Mouse (Mus musculus) neural tube, embryonic 10.5 days (tissue): ENCODE data around the gene Dync1i2.

Experiments
- DNase-seq: peaks from one replicate; pipeline ENCODE4 v3.0.0-alpha.2; 2017; ENCODE audit warnings: low spot score; ENCODE audit errors: extremely low spot score

Dync1i2 gene

DNA sequence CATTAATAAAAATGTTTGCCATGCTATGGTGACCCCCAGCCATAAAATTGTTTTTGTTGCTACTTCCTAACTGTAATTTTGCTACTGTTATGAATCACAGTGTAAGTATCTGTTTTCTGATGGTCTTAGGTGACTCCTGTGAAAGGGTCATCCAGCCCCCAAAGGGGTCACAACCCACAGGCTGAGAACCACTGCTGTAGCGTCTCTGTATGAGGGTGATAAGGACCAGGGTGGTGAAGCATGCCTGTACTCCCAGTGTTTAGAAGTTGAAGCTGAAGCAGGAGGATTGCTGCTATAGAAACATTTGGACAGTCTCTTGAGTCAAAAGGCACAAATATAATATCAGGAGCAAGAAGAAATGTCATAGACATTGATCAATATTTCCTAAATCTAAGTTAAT is 57.8 kb downstream of the Dync1i2 start:
- DNase-seq = no peak

DNA sequence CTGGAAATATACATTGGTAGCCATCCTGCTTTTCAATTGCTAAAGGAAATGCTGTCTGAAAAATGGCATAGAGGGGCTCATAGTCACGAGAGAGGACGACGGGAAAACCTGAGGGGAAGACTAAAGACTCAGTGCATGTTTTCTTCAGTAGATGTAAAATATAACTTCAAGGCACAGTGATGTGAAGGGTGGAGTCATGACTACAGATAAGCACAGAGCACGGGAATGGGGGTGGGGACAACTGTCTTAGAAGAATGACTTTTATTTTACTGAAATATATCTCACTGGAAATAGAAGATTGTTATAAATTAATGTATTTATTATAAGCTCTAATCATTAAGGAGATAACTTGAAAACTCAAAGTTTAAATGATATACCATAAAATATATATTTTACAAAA is 58.6 kb downstream of the Dync1i2 start:
- no peak for DNase-seq

DNA sequence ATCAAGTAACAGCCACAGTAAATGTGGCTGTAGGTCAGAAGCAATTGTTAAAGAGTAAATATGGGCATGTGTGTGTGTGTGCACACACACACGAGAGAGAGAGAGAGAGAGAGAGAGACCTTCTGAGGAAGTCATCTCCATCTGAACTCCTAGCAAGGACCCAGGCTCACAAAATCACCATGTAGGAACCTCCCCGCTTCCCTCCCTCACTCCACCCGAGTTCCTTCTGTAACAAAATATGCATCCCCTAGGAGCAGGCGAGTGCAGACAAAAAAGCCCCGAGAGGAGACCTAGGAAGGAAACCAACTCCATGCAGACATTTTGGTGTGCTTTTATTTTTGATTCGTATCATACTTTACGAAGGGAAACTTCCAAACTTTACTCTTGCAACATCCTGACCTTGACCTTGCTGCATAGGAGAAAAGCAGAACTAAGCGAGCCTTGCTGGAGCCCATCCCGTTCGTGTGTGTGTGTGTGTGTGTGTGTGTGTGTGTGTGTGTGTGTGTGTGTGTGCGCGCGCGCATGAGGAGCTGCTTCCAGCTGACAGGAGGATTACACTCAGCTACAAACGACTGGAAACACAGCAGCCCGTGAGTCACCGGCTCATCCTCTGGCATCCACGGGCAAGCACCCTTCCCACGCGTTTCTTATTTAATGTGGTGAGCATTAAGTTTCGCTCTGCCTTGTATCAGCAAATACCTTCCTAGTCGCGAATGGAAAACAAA is 62.6 kb downstream of the Dync1i2 start:
- DNase-seq = no peak

DNA sequence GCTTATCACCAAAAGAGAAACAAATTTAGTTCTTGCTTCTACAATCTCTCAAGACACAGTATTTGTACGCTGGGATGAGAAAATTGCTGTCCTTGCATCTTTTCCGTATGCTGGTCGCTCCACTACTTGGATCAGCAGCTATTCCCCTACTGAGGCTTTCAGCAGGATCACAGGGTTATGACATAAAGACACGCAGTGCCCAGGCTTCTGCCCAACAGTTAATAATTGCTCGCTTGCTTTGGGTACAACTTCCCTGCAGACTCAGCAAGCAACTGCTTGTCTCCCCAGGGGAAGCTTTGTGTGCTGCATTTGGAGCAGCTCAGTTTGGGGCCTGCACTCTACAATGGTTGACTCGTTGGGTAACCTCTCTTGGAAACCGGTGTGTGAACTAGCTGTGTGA is 64.2 kb downstream of the Dync1i2 start:
- DNase-seq = no peak

DNA sequence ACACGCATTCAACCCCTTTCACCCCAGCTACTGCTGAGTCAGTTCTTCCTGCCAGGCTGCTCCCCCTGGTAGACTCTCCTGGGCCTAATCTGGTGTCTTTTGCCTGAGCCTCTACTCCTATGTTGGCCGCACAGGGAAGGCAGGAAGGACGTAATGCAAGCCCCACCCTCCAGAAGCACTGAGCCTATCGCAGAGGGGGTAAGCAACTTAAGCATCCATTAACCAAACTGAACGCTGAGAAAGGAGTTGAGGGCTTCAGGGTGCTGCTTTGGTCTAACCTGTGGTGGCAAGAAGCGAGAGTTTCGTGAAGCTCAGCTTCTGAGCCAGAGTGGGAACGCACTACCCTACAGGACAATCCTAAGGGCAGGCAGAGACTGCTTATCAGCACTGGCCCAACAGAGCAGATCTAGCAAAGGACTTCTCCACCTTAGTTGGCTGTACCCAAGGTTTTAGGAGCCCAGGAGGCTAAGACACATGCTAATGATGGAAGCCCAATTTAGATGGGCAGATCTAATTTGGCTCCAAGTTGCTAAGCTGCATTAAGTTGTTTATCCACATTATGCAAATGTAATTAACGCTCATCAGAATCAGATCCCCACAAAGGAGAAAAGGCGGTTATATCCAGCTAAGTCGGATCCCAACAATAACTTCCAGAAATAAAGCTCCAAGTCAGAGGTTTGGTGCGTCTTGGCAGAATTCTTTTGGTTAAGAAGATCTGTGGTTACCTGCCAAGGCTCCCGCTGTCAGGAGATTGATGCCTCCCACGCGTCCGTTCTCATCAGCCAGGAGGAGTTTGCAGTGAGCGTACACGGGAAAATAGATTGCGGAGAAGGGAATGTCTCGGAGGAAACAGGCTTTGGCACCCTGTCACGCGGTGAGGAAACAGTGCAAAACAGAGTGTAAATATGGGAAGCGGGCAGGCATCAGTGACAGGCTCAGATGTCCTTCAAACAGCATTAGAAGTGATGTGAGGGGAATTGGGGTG is 67.6 kb downstream of the Dync1i2 start:
- no peak for DNase-seq

DNA sequence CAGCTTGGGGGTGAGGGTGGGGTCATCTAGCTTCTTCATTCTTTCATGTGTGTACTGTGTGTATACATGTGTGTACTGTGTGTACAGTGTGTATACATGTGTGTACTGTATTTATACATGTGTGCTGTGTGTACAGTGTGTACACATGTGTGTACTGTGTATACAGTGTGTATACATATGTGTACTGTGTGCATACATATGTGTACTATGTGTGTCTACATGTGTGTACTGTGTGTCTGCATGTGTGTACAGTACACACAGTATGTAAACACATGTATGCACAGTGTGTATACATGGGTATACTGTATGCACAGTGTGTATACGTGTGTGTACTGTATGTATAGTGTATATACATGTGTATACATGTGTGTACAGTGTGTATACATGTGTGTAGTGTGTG is 70.5 kb downstream of the Dync1i2 start:
- DNase-seq = no peak

DNA sequence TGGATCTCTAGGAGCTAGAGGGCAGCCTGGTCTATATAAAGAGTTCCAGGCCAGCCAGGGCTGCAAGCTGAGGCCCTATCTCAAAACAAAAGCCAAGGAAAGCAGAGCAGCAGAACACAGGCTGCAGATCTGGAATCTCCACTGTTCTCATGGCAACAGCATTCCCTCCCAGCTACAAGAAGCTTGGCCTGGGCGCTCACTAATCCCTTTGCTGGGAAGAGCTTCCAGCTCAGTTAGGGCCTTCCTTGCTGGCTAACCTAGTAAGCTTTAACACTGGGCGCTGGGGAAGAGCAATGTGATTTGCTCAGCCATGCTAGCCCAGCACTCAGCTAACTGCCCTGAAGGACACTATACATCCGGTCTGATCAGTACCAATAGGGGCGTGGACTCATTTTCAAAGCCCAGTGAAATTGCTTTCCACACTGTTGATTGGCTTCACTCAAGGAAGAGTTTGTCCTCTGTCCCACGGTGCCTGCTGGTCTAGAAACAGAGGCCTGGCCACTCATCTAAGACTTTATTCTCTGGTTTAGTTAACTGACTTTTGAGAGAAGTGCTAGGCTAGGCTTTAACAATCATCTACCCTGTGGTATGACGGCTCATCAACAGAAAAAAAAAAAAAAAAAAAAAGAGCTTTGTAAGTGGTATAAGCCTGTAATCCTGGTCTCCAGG is 78.7 kb downstream of the Dync1i2 start:
- DNase-seq = no peak

DNA sequence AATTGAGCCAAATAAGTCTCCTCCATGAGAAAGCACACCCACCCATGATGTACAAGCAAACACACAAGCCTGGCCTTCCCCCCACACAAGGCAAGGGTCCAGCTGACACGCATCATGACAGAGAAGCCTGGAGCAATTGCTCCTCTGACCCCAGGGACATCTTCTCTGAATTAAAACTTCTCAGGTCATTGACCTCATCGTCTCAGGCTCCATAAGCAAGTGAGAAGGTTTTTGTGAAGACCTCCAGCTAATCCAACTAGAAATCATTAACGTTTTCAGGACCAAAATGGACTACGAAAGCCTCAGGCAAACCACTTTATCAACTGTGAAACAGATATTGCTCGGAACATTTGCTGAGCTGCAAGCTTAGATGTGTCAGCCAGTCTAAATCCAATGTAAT is 80.1 kb downstream of the Dync1i2 start:
- no peak for DNase-seq

DNA sequence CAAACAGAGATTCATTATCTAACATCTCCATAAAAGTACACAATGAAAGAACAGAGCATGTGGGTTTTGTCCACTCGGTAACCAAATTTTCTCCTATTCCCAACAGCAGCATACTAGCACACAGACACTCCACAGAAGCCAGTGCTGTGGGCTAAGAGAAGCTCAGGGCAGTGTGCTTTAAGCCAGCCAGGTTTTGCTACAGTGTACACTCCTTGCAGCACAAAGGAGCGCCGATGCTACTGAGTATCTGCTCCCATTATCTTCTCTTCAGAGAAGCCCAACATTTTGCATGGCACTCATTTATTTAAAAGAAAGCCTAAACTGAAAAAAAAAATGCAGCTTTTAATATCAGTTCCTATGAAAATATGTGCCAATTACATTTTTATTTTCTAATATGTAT is 82.5 kb downstream of the Dync1i2 start:
- DNase-seq = no peak

DNA sequence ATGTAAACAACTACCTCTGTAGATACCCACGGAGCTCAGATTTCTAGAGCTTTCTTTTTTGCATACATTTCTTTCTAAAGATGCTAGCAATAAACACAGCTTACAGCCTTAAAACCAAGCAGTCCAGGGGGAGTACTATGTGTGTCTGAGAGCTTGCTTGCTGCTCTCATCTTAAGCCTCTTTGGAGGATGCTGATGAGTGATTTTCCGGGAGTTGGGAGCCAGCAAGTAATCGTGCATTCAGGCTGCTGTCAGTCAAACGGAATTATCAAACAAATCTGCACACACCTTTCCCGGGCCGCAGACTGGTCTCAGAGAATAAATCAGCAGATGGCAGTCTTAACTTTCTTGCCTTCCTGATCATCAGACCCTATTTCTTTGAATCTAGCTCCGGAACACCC is 83.0 kb downstream of the Dync1i2 start:
- DNase-seq = no peak

DNA sequence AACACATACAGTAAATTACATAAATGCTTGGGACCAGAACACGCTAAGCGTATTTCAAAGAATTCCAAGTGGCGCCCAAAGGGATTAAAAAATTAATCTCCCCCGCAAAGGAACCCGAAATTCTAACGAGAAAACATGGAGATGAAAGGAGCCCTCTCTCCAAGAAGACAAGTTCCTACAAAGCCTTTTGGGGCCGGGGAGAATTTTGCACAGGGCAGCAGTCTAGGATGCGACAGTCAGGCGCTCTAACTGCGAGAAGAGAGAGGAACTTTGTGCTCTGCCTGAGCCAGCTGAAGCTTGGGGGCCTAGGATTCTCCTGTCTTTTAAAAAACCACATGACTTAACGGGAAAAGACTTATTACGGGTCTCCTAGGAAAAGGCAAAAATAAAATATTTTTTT is 84.3 kb downstream of the Dync1i2 start:
- no peak for DNase-seq

DNA sequence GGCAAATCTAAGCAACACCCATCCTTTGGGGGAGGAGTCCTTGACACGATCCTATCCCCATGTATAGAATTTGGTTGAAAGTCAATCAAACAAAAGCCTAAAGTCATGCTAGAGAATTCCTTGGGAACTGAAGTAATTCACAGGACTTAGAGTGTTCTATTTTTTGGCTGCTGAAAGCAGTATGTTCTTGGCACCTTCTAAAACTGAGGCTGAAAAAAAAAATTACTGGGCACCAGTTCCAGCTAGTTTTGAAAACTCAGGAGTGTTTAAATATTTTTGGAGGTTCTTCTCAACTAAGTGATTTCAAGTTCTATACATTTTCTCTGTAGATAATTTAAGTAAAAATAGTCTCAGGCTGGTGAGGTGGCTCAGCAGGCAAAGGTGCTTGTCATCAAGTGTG is 86.0 kb downstream of the Dync1i2 start:
- DNase-seq = no peak

DNA sequence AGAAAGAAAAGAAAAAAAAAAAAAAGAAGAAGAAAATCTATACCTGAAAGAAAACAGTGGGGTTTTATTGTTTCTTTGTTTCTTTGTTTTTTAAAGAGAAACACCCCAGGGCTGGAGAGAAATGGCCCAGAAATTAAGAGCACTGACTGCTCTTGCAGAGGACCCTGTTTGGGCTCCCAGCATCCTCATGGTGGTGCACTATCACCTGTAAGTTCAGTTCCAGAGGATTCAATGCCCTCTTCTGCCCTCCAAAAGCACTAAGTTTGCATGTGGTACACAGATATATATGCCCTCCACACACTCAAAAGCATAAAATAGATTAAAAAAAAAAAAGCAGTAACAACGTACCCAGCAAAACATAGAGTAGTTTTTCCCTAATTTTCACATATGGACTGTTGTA is 87.2 kb downstream of the Dync1i2 start:
- no peak for DNase-seq

DNA sequence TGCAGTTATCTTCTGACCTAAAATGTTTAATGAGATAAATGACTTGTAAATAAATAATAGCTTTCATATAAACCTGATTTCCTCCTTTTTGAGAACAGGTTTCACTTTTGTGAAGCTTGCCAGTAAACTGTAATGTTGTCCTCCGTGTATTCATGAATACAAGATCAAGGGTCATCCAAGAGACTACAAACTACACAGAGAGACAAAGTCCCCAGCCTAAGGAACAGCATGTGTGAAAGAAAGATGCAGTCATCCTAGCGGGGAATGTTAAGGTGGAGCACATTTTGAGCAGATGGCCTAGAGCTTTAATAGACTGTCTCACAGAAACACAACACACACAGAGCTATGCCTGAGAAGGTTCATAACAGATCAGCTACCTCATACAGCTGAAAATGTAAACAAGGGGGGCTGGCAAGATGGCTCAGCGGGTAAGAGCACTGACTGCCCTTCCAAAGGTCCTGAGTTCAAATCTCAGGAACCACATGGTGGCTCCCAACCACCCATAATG is 90.7 kb downstream of the Dync1i2 start:
- DNase-seq = no peak

DNA sequence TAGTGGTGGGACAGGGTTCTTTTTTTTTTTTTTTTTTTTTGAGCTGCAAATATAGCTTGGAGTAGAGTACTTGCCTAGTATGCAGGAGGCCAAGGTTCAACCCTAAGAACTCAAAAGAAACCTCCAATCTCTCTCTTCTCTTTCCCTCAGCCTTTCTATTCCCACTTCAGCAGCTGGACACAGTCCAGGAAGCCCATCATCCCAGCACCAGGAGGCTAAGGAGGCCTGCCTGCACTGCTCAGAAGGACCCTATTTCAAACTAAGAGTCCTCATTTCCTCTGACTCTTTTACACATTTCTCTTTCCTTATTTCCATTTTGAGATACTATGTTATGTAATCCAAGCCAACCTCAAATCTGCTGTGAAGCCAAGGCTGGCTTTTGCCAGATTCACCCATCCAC is 91.7 kb downstream of the Dync1i2 start:
- DNase-seq = no peak

DNA sequence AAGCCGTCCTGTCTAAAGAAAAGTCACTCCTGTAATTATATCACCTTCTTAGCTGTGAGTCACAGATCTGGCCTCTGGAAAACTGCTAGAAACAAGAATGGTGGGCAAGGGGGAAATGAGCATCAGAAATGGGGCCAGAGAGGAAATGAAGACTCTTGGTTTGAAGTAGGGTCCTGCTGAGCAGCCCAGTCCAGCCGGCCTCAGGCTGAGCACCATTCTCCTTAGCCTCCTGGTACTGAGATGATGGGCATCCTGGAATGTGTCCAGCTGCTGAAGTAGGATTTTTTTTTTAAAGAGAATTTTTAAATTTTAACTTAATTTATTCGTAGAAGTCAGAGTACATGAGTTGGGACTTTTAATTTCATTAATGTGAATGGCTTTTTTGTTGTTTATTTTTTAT is 93.3 kb downstream of the Dync1i2 start:
- no peak for DNase-seq

DNA sequence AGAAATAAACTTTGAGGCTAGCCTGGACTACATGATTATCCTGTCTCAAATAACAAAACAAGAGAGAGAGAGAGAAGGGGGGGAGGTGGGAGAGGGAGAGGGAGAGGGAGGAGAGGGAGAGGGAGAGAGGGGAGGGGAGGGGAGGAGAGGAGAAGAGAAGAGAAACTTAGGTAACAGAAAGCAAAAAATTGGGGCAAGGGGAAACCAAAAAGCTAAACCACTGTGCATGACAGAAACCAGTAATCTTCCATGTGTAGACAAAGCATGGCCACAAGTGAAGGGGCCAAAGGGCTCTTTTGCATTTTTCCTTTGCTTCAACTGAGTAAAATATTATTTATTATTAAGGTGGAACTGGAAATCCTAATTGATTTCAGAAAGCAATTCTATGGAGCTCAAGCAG is 94.9 kb downstream of the Dync1i2 start:
- DNase-seq = no peak

DNA sequence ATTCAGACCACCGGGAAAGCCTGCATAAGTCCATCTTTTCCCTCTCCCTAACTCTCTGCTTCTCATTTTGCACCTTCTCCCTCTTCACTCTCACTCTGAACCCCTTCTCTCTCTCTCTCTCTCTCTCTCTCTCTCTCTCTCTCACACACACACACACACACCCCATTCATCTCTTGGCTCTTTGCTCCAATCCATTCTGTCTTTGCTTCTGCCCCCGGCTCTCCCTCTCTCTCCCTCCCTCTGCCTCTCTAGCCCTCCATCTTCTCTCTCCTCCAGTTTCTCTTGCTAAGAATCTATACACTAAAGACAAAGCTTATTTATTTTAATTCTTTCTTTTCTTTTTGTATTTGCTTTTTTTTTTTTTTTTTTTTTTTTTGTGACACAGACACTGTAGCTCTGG is 98.2 kb downstream of the Dync1i2 start:
- DNase-seq = no peak

DNA sequence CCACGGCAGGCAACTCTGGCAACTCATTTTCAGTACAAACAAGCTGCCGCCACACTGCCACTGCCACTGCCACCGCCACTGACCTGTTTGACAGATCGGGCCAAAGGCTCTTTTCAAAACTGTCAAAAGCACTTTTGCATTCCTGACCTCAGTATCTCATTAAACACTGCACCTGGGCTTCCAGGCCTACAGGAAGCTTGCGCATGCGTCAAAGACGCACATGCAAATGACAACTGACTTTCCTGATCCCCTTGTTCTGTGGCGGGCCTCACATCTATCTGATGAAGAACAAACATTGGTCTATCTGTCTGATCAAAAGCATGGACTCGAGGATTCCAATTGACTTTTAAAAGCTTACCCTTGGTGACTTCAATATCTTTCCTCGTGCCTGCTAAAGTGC is 100.6 kb downstream of the Dync1i2 start:
- no peak for DNase-seq
